Mouse (Mus musculus) ES-E14 (cell line): ENCODE measurements around the gene Gm49721. TPM values are rescaled to one million over a fixed set of nuclear protein-coding genes. Genes with fewer than 3 reads are reported as not detected.
"Not testable (repeated sequence)": the region's sequence is repeated elsewhere in the genome, so short reads cannot be mapped to it uniquely, and the experiment has no call there.

Experiments
- DNase-seq: peaks from one replicate; pipeline ENCODE4 v3.0.0-alpha.2; 2013; ENCODE audit warnings: low read depth, low spot score
- H3K27ac ChIP-seq: 2 replicates; pipeline ENCODE4 v1.5.1; 2012; ENCODE audit warnings: low read depth, mild to moderate bottlenecking, low read length, moderate library complexity, mixed read lengths; ENCODE audit not compliant: poor library complexity, insufficient read depth, severe bottlenecking
- H3K36me3 ChIP-seq: 2 replicates; pipeline ENCODE4 v1.6.1; 2012; ENCODE audit warnings: mild to moderate bottlenecking, low read length, moderate library complexity, mixed read lengths; ENCODE audit not compliant: control insufficient read depth, poor library complexity, insufficient read depth, severe bottlenecking
- H3K4me1 ChIP-seq, 2 experiments: fragments of 150-350 bp in 1 of 2; sonication (generic) in 1 of 2; 2 replicates each; pipeline ENCODE4 v1.6.1; 2012; ENCODE audit warnings: low read length in 2 of 2, mild to moderate bottlenecking in 1 of 2, mixed read lengths in 1 of 2; ENCODE audit not compliant: control insufficient read depth in 2 of 2, insufficient read depth in 2 of 2, poor library complexity in 1 of 2
- H3K4me3 ChIP-seq, 2 experiments: fragments of 150-350 bp in 1 of 2; sonication (generic) in 1 of 2; 2 replicates each; pipeline ENCODE4 v1.5.1; 2012; ENCODE audit warnings: low read length in 2 of 2, low read depth in 1 of 2, mild to moderate bottlenecking in 1 of 2, mixed read lengths in 1 of 2; ENCODE audit not compliant: insufficient read depth in 1 of 2, poor library complexity in 1 of 2, severe bottlenecking in 1 of 2
- H3K9ac ChIP-seq: 2 replicates; pipeline ENCODE4 v1.6.1; 2012; ENCODE audit warnings: low read depth, mild to moderate bottlenecking, low read length, mixed read lengths; ENCODE audit not compliant: poor library complexity, insufficient read depth, severe bottlenecking
- H3K9me3 ChIP-seq: fragments of 150-350 bp; sonication (generic); 2 replicates; pipeline ENCODE4 v1.6.1; 2012; ENCODE audit warnings: low read depth, mild to moderate bottlenecking, low read length; ENCODE audit not compliant: control insufficient read depth, insufficient read depth
- in situ Hi-C, 2 experiments: fragments of 600-800 bp; cut with MboI; formaldehyde crosslinking; loops; one replicate each; pipeline ENCODE4 v1.15.1; 2025; ENCODE audit warnings: low sequenced_read_pairs in 2 of 2, inconsistent platforms in 1 of 2; ENCODE audit not compliant: unreplicated experiment in 2 of 2
- total RNA-seq: library from RNA; depleted of rRNA; stranded (reverse); fragments of 300-350 nt; gene quantifications from 2 replicates; pipeline ENCODE4 v1.2.3, GENCODE M21; 2012

Gene Gm49721
- total RNA-seq, 1 experiment: 0.27 TPM

- in situ Hi-C loops, H3K9me3 ChIP-seq, H3K27ac ChIP-seq, DNase-seq, H3K36me3 ChIP-seq, H3K9ac ChIP-seq, H3K4me3 ChIP-seq, H3K4me1 ChIP-seq: not testable (repeated sequence)
These were observed 18.1 kb downstream of the Gm49721 start for GRCm38 (mm10) chr17:6996826-6997225.

- H3K9me3 ChIP-seq, DNase-seq, H3K9ac ChIP-seq, H3K4me1 ChIP-seq, H3K36me3 ChIP-seq, H3K4me3 ChIP-seq, in situ Hi-C loops, H3K27ac ChIP-seq: not testable (repeated sequence)
These were observed 19.2 kb downstream of the Gm49721 start for GRCm38 (mm10) chr17:6997778-6998490.

- H3K9ac ChIP-seq, in situ Hi-C loops, DNase-seq, H3K27ac ChIP-seq, H3K9me3 ChIP-seq, H3K36me3 ChIP-seq, H3K4me3 ChIP-seq, H3K4me1 ChIP-seq: not testable (repeated sequence)
These were observed 23.3 kb downstream of the Gm49721 start for GRCm38 (mm10) chr17:7001790-7002585.

- H3K4me3 ChIP-seq, H3K36me3 ChIP-seq, H3K27ac ChIP-seq, in situ Hi-C loops, H3K4me1 ChIP-seq, H3K9me3 ChIP-seq, DNase-seq, H3K9ac ChIP-seq: not testable (repeated sequence)
These were observed 24.7 kb downstream of the Gm49721 start for GRCm38 (mm10) chr17:7003392-7003791.

- H3K36me3 ChIP-seq, DNase-seq, H3K4me1 ChIP-seq, H3K9ac ChIP-seq, H3K27ac ChIP-seq, H3K4me3 ChIP-seq, in situ Hi-C loops, H3K9me3 ChIP-seq: not testable (repeated sequence)
These were observed 26.9 kb downstream of the Gm49721 start for GRCm38 (mm10) chr17:7005646-7006045.

- H3K27ac ChIP-seq, H3K9me3 ChIP-seq, H3K4me3 ChIP-seq, in situ Hi-C loops, H3K36me3 ChIP-seq, DNase-seq, H3K9ac ChIP-seq, H3K4me1 ChIP-seq: not testable (repeated sequence)
These were observed 30.2 kb downstream of the Gm49721 start for GRCm38 (mm10) chr17:7008885-7009284.

GRCm38 (mm10) chr17:7009440-7009839, 30.7 kb downstream of the Gm49721 start:
- H3K4me3 ChIP-seq, H3K4me1 ChIP-seq, H3K27ac ChIP-seq, in situ Hi-C loops, H3K36me3 ChIP-seq, H3K9ac ChIP-seq, DNase-seq, H3K9me3 ChIP-seq: not testable (repeated sequence)

GRCm38 (mm10) chr17:7009901-7010300, 31.2 kb downstream of the Gm49721 start:
- H3K4me3 ChIP-seq, H3K9me3 ChIP-seq, H3K9ac ChIP-seq, in situ Hi-C loops, H3K4me1 ChIP-seq, DNase-seq, H3K27ac ChIP-seq, H3K36me3 ChIP-seq: not testable (repeated sequence)
